Mouse (Mus musculus) heart, postnatal 10 days (tissue): ENCODE results near the gene Plekhg4. TPM values are rescaled to one million over a fixed set of nuclear protein-coding genes. Genes with fewer than 3 reads are reported as not detected.

Experiments used
- DNase-seq, 2 experiments: peaks; one replicate each; pipeline ENCODE4 v3.0.0; 2021
- intact Hi-C: fragments of 180-260 bp; cut with DNase I; formaldehyde crosslinking; loops from one replicate; pipeline ENCODE4 v1.15.1; 2025
- total RNA-seq, 2 experiments: library from RNA; stranded (reverse); gene quantifications; 2 replicates each; pipeline ENCODE4 v1.2.3; 2021

Gene Plekhg4
- under 1 TPM in 1 of 2 experiments, not detected in 1; 0.12 TPM for total RNA-seq

GRCm38 (mm10) chr8:105373032-105373431 lies at the start of gene Plekhg4:
Gene Plekhg4, plus strand, starts transcription at chr8:105373274.
- DNase-seq, result no peak
- intact Hi-C loops, result no loop called here

- no peak for DNase-seq
- intact Hi-C loops, result loop anchor here (2.0 kb wide), 2 partner anchors 21 to 27 kb away; partner anchors contain the start of gene Fhod1
Measured at GRCm38 (mm10) chr8:105325641-105326093, 47.4 kb upstream of the Plekhg4 start.

GRCm38 (mm10) chr8:105326141-105326672 lies 46.9 kb upstream of the Plekhg4 start, which contains the start of the genes Lrrc29 and Tmem208:
Gene Lrrc29, minus strand, starts transcription at chr8:105326278.
Gene Tmem208, plus strand, starts transcription at chr8:105326354.
- intact Hi-C loops, result loop anchor here (2.0 kb wide), 1 partner anchor 21 kb away; the partner anchor contains the start of gene Fhod1
- DNase-seq, result peak; percentile 98

DNA sequence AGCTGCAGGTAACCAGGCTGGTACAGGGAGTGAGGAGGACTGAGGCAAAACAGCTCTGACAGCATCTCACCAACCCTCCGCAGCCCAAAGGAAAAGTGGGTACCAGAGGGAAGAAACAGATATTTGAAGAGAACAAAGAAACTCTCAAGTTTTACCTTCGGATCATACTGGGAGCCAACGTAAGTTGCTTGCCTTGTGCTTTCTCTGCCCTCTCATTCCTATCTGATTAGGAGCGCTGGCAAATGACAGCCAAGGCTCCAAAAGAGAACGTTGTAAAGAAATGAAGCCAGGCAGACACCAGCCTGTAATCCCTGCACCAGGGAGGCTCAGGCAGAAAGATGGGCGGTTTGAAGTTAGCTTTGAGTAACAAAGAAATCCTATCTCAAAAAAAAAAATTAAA lies 46.1 kb upstream of the Plekhg4 start:
- intact Hi-C loops, result loop anchor here (2.0 kb wide), 1 partner anchor 20 kb away; the partner anchor contains the start of gene Fhod1
- no peak for DNase-seq

DNA sequence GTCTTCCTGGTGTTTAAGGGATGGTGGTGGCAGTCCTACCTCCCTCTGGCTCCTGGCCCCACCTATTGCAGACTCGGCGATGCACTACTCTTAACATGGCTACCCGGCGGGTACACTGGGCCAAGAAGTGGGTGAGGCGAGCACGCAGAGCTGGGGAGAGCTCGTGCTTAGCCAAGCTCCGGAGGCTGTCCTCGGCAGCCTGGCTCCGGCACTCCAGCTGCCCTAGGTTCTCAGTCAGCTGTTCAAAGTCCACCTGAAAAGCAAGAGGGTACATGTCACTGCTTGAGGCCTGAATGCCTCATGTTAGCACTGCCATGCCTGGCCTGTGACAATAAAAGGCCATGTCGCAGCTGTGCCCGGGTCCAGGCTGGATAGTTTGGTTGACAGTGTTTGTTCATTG lies 42.7 kb upstream of the Plekhg4 start:
- intact Hi-C loops, result no loop called here
- no peak for DNase-seq

DNA sequence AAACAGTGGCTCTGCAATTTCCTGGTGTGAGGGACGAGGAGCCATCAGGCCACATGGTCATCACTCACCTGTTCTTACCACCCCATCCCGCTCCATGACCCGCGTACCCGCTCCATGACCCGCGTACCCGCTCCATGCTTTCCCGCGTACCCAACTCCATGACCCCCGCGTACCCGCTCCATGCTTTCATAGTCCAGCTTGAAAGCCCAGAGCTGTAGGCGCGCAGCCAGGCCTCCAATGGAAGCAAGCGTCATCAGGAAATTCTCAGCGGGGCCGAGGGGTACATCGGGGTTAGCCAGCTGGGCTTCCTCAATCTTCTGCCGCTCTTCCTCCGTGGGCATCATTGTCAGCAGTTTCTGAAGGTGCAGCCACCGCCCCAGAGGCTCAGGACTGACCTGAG lies 41.6 kb upstream of the Plekhg4 start:
- intact Hi-C loops, result no loop called here
- no peak for DNase-seq

DNA sequence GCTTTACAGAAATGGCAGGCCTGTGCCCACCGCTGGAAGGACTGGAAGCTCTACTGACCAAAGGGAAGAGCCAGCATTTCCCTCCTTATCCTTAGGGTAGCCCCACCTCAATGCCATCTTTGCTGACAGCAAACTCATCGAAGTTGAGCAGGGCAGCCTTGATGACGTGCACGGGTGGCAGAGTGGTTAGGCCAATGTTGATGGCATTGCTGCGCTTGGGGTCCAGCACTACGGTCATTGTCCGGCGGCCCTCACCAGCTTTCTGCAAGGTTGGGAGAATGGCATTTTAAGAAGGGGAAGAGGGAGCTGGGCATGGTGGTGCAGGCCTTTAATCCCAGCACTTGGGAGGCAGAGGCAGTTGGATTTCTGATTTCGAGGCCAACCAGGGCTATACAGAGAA lies 41.1 kb upstream of the Plekhg4 start:
- DNase-seq, result no peak
- intact Hi-C loops, result no loop called here

DNA sequence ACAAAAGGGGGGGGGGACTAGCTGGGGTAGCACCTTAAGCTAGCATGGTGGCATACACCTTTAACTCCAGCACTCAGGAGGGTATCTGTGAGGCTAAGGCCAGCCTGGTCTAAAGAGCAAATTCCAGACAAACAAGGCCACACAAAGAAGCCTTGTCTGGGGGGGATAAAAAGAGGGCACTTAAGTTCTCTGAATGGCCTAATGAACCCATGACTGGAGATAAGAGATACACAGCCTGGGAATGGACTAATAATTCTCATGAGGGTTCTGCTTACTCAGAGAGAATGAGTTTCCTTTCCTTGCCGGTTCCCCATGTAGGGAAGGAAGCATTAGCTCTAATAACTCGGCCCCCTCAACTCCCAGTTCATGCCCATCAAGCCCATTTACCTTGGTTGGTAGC lies 40.6 kb upstream of the Plekhg4 start:
- intact Hi-C loops, result no loop called here

DNA sequence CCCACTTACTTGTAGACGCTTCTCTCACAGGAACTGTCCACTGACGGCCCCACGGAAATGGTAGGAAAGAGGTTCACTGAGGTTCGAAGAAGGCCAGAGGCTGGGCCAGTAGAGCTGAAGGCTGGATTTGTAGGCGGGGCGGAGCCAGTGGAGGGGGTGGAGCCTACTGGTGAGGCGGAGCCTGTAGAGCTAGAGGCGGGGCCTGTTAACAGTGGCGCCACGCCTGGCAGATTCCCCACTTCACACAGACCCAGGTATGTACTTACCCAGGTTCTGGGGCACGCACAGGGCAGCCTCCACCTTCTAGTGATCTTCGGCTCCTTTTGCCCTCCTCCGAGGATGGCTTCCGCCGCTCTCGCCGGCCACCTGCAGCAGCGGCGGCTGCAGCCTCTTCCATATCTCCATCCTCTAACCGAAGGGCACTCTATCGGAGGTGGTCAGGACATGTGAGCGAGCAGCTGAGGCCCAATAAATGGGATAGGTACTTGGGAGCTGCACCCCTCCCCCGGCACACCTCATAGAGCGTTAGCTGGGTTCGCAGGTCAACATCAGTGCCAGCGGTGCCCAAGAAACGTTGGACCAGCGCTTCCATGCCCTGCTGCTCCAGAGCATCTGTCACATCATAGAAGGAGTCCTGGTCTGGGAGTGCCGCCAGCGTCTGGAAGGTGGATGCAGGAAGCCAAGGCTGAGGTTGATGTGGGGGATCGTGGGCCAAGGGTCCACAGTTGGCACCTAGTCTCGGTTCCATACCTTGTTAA lies 36.5 kb upstream of the Plekhg4 start:
- DNase-seq, result no peak
- intact Hi-C loops, result no loop called here

More for the DNA sequence above, 40.6 kb upstream of the Plekhg4 start:
- DNase-seq, result no peak

DNA sequence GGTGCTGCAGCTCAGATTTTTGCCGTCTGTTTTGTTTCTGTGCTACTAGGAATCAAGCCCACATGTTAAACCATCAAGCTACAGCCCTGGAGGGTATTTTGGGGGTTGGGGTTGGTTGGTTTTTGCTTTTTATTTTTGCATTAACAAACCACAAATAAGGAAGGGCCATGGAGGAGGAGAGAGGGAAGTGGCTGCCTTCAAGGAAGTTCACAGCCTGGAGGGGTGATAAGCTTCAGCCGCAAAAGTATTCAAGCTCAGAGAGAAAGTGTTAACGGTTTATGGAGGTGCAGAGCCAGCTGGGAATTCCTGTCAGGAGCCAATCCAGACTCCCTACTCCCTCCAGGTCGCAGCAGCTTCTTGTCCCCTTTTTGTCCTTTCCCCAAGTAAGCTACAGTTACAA lies 34.1 kb upstream of the Plekhg4 start:
- intact Hi-C loops, result no loop called here
- no peak for DNase-seq

GRCm38 (mm10) chr8:105339886-105340635 lies 33.0 kb upstream of the Plekhg4 start:
- DNase-seq, result peak in 1 of 2 experiments; percentile 28
- intact Hi-C loops, result no loop called here

GRCm38 (mm10) chr8:105341399-105341798 lies 31.7 kb upstream of the Plekhg4 start:
- peak in 1 of 2 experiments; percentile 38 for DNase-seq
- intact Hi-C loops, result no loop called here

DNA sequence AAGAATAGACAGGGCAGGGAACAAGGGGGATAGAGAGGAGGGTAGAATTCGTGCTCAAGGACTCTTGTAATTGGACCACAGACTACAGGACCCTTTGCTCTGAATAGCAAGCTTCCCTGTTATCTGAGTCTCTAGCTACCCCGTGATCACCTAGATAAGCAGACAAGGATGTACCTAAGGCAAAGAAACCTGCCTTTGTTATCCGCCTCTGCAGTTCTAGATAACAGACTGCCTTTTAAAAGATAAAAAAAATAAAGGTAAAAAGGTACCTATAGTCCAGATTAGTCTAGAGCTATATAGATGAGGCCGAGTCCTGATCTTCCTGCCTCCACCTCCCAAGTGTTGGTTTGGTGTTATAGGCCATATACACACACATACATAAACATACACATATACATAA lies 30.3 kb upstream of the Plekhg4 start:
- intact Hi-C loops, result no loop called here
- no peak for DNase-seq

DNA sequence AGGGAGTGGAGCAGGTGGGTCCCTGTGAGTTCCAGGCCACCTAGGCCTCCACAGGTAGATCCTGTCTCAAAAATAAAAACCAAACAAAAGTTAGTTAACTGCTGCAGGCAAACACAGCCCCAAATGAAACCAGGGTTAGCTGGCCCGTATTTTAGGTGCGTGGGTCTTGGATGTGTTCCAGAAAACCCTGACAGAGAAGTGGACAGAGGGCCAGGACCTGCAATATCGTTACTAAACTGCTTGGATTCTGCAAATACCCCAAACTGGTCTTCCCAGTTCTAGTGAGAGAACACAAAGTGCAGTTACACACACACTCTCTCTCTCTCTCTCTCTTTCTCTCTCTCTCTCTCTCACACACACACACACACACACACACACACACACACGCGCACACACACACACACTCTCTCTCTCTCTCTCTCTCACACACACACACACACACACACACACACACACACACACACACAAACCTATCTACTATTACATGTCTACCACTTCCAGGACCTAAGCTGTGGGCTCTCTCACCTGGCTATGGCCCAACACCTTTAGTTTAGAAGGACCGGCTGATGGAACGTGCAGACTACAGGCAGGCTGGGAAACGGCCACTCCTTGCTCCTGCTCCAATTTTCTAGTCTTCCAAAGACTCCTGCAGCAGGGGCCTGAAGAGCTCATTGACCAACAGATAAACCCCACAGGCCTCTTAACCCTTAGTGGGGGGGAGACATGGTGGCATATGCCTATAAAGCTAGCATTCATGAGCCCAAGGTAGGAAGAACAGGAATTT lies 29.1 kb upstream of the Plekhg4 start:
- intact Hi-C loops, result no loop called here
- no peak for DNase-seq

DNA sequence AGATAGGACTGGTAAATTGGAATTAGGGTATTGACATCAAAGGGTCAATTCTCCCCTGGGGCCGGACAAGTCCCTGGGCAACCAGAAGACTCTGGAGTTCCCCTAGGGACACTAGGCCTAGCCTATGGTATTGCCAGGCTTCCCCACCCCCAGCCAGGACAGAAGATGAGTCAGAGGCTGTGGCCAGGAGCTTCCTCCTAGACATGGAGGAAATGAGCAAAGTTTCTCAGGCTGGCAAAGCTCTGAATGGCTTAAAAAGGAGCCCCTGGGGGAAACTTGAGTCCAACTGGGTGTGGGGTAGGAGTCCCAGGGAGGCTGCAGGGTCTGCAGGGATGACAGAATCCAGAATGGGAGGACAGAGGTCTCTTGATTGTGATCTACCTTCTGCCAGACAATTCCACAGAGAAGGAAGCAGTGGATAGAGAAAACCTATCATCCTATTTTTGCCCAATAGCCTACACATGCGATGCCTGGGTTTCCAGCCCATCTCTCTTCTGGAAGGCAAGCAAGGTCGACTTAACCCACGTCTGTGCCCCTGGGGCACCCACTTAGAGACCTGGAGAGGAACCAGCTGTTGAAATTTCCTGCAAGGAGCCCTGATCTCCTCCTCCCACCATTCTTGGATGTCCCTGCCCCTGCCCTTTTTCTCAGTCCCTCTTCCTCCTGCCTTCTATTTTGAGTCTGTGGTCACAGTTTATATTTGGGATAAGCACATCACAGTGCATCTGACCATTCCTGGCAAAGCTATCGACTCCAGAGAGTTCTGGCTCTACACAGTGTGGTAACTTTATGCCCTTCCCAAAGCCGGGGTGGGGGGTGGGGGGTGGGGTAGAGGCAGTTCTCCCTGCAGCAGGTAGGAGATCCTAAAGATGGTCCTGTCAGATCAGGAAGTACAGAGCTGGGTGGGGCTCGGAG lies 27.8 kb upstream of the Plekhg4 start:
- peak; percentile 37 to 51 for DNase-seq
- intact Hi-C loops, result no loop called here

DNA sequence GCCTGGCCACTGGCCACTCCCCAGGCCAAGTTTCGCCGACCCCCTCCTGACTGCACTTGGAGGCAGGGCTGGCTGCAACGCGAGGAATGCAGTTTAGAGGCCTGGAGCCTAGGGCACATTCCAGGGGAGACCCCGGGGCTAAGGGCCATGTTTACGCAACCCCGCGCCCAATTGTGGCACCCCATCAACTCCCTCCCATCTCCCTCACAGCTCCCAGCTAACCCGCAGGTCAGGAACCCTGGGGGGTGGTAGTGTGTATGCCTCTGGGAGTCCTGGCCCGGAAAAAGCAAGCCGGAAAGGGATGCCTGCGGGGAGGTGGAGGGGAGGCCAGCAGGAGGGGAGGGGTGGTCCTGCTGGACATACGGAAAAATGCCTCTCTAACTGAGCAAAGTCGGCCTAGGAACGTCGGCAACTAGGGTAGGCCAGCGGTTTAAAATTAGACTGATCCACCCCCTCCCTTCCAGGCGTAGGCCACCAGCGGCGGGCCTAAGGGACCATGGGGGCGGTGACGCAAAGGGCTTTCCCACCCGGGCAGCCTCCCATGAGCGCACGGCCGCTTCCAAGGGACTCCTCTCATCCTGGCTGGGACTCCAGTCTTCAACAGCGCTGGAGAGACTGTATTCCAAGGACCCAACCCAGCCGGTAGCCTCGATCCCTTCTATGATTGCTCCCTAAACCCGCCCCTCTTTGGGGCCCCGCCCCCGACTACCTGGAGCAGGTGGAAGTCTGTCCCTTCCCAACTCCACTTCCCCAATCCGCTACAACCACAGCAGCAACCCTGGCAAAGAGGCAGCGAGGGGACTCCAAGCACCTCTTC lies 26.3 kb upstream of the Plekhg4 start:
- peak; percentile 87 to 89 for DNase-seq
- intact Hi-C loops, result loop anchor here (2.0 kb wide), 1 partner anchor 20 kb away; the partner anchor contains the start of genes Lrrc29 and Tmem208

DNA sequence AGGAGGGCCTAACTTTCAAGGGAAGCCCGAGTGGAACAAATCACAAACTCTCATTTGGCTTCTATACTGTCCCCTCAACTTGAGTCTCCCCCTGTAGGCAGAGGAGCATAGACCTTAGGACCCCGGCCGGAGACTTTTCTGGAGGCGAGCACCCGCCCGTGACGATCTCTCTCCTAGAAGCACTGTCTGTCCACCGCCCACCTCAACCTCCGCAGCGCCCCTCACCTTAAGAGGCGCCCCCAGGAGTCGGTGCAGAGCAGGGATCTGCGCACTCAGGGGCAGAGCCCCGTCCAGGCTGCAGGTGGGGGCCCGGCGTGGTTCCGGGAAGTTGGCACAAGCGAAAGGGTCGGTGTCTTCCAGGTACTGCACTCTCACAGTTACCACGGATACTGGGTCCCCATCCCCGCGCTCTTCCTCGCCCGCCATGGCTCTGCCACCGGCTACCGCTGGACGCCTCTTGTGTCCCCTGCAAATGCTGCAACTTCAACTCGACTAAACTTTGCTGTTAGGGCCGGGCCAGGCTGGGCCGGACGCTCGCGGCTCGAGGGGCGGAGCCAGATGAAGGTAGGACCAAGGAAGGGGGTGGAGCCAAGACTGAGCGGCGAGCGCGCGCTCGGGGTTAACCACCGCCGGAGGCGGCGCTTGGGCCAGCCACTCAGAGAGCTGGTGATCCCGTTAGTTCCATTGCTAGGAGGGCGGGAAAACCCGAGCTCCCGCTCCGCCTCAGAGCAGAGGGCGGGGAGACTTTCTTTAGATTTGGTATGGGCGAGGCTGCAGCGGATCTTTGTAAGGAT lies 25.4 kb upstream of the Plekhg4 start, which contains the start of gene Fhod1:
TSS of gene Fhod1 (minus strand) at position 526 of the 794 bp plus-strand sequence.
- intact Hi-C loops, result loop anchor here (2.0 kb wide), 1 partner anchor 21 kb away; the partner anchor contains the start of genes Lrrc29 and Tmem208
- peak; percentile 93 to 96 for DNase-seq
